Mouse (Mus musculus): Measurements from ENCODE around the gene Papss1. TPM values are rescaled to one million over a fixed set of nuclear protein-coding genes. Genes with fewer than 3 reads are reported as not detected.

The Papss1 gene
- total and polyA plus RNA-seq, 2 experiments = 5.6 to 6.5 TPM

DNA sequence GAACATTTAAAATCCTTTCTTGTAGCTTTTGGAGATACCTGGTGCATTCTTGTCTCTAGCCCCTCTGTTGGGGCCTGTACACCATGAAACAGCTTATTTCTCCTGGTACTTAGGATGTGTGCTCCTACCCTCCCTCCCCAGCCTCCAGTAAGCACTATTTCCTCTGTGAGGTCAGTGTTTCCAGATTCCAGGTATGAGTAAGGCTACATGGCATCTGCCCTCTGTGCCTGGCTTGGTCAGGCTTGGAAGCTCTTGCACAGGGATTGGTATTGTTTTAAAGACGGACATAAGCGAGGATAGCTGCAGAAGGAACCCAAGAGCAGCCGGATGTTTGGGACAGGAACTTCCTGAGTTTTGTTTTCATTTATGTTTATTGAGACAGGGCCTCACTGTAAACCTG is 126.6 kb downstream of the Papss1 start:
- Histone ChIP-seq H3K4me3 (ENCODE audit: insufficient read depth, low read depth, low read length) (no peak overlapping the region), H3K79me2 (ENCODE audit: control insufficient read depth, insufficient read depth, low read length) (no peaks in the 10 kb centered on the region), H3K4me1 (ENCODE audit: control insufficient read depth, insufficient read depth, low read length) (no peaks in the 10 kb centered on the region), H3K9ac (ENCODE audit: low read depth, low read length) (no peak overlapping the region), H3K27me3 (ENCODE audit: control insufficient read depth, insufficient read depth, low read length) (no peaks in the 10 kb centered on the region), H3K36me3 (ENCODE audit: control insufficient read depth, insufficient read depth, low read length) (no peaks in the 10 kb centered on the region), H3K27ac (replicated peaks; ENCODE audit: insufficient read depth, low read depth, low read length) (no peak overlapping the region)
- 73% methylated on average over 3 of the region's 3 CpGs for WGBS
- no peak for DNase-seq (ENCODE audit: extremely low read depth, low read depth, low spot score)
- TF ChIP-seq CTCF (IDR thresholded peaks at IDR 0.05; ENCODE audit: low read depth, low read length) (no peak), POLR2A (IDR thresholded peaks at IDR 0.05; ENCODE audit: extremely low read depth, insufficient read depth, low read length) (no peak)

Other genes with a start within 250 kb of the Papss1 start
- gene Sgms2, start 73.4 kb upstream of the Papss1 start, total RNA-seq (2014; rRNA removed) = 35.8 and 56.6 TPM in 2 replicates
- gene Sgms2, start 73.4 kb upstream of the Papss1 start, polyA plus RNA-seq (2012; rRNA removed) = 9.9 and 11.8 TPM in 2 replicates